Mouse (Mus musculus) testis, adult 2 months (tissue): ENCODE measurements around the gene Phf21a. TPM values are rescaled to one million over a fixed set of nuclear protein-coding genes. Genes with fewer than 3 reads are reported as not detected.

Experiments used
- H3K27ac ChIP-seq: fragments of 200-500 bp; 2 replicates; pipeline ENCODE4 v1.5.1; 2012; ENCODE audit warnings: low read depth, low read length; ENCODE audit not compliant: control insufficient read depth, insufficient read depth
- H3K27me3 ChIP-seq: fragments of 200-500 bp; 2 replicates; pipeline ENCODE4 v1.6.1; 2012; ENCODE audit warnings: mild to moderate bottlenecking, low read length, moderate library complexity; ENCODE audit not compliant: control insufficient read depth, insufficient read depth
- H3K36me3 ChIP-seq: fragments of 200-500 bp; 2 replicates; pipeline ENCODE4 v1.6.1; 2012; ENCODE audit warnings: mild to moderate bottlenecking, low read length; ENCODE audit not compliant: control insufficient read depth, insufficient read depth
- H3K4me1 ChIP-seq: fragments of 200-500 bp; 2 replicates; pipeline ENCODE4 v1.6.1; 2012; ENCODE audit warnings: low read length; ENCODE audit not compliant: control insufficient read depth, insufficient read depth
- H3K4me3 ChIP-seq: fragments of 200-500 bp; 2 replicates; pipeline ENCODE4 v1.5.1; 2012; ENCODE audit warnings: low read depth, mild to moderate bottlenecking, low read length, moderate library complexity, mixed read lengths; ENCODE audit not compliant: control insufficient read depth
- CTCF ChIP-seq: fragments of 200-500 bp; IDR thresholded peaks from 2 replicates; pipeline ENCODE4 v1.5.1; 2012; ENCODE audit warnings: low read depth, mild to moderate bottlenecking, inconsistent platforms, low read length, moderate library complexity; ENCODE audit not compliant: control insufficient read depth, insufficient read depth, insufficient replicate concordance
- POLR2A ChIP-seq: fragments of 200-500 bp; IDR thresholded peaks from 2 replicates; pipeline ENCODE4 v1.6.1; 2012; ENCODE audit warnings: low read depth, mild to moderate bottlenecking, inconsistent platforms, low read length, moderate library complexity; ENCODE audit not compliant: control insufficient read depth
- polyA plus RNA-seq: library from polyadenylated mRNA; depleted of rRNA; stranded (reverse); fragments of >200 nt; gene quantifications from 2 replicates; pipeline ENCODE4 v1.2.3, GENCODE M21; 2012

The Phf21a gene
- polyA plus RNA-seq, 1 experiment = 78.4 TPM

DNA sequence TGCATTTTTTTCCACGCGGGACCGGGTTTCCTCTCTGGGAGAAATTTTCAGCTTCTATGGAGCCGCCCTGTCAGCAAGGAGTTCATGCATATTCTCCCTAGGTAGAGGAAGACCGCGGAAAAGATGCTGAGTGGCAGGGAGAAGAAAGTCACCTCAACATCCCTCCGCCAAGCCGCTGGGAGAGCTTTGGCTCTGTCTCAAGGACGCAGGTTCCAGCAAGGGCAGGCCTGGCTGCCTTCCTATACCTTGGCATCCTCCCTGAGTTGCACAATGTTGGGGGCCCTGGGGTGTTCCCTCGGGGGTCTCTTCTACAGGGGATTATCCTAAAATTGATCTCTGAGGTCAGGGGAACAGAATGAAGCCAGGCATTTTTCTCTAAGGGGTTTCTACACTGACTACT lies 71.4 kb downstream of the Phf21a start:
- TF ChIP-seq CTCF (no peak), POLR2A (no peak)
- Histone ChIP-seq H3K4me3 (no peak overlapping the region), H3K4me1 (no peaks in the 10 kb centered on the region), H3K27me3 (no peaks in the 10 kb centered on the region), H3K27ac (no peak overlapping the region), H3K36me3 (no peaks in the 10 kb centered on the region)

DNA sequence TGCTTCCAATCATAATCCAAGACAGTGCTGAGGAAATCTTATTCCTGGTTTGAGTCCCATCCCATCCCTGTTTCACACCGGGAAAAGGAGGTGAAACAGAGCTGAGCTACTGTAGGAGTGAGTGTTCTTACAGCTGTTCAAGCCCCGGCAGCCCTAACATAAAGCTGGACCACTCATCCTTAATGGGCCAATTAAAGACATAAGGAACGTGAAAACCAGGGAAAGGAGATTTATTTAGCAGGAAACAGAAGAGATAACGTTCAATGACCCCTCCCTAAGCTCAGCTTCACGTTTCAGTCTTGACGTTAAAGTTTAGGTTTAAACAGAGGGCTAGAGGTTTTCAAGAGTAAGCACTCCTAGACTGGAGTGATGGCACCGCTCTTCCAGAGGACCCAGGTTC lies 74.0 kb downstream of the Phf21a start:
- Histone ChIP-seq H3K4me3 (no peak overlapping the region), H3K4me1 (no peaks in the 10 kb centered on the region), H3K27ac (no peak overlapping the region), H3K36me3 (no peaks in the 10 kb centered on the region), H3K27me3 (no peaks in the 10 kb centered on the region)
- no peak for TF ChIP-seq CTCF
- TF ChIP-seq POLR2A = no peak

DNA sequence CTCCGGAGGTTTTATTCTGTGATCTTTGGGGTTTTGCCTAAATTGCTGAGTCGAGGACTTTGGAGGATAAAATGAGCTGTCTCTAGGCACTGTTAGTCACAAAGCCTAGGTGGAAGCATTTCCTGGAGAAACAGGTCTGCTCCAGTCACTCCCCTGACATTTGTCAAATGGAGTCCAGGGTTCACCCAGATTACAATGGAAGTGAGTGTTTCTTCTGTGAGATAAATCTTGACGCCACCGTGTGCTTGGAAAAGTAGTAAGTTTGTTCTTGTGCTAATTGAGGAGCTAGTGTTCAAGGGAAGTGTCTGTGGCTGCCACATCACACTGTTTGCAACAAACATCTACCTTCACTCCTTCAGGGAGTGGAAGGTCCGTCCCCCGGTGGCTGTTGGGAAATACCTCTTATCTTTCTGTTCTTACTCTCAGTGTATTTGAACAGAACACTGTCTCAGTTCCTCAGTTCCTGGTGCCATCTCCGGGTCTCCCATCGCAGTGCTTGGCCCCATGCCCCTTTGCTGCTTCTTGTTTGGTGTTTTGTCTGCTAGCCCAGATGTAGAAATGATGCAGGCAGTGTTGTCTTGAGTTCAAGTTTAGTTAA lies 78.2 kb downstream of the Phf21a start:
- H3K27ac ChIP-seq = no peak overlapping the region
- TF ChIP-seq CTCF (no peak), POLR2A (no peak)
- H3K27me3 ChIP-seq = no peaks in the 10 kb centered on the region
- no peaks in the 10 kb centered on the region for H3K36me3 ChIP-seq
- H3K4me3 ChIP-seq = no peak overlapping the region
- H3K4me1 ChIP-seq = no peaks in the 10 kb centered on the region

DNA sequence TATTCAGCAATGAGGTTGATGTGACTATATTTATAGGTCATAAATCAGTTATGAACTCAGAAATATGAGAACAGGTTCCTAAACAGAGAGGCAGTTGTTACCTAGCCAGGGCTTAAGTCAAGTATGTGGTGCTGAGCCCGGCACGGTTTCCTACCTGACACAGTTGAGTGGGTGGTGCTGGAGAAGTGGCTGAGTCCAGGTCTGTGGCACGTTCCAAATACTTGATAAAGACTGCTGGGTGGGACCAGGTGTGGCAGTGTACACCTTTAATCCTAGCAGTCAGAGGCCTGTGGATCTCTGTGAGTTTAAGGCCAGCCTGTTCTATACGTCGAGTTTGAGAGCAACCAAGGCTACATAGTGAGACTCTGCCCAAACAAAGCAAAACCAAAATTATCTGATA lies 79.4 kb downstream of the Phf21a start:
- H3K27ac ChIP-seq = no peak overlapping the region
- no peaks in the 10 kb centered on the region for H3K4me1 ChIP-seq
- H3K27me3 ChIP-seq = no peaks in the 10 kb centered on the region
- H3K4me3 ChIP-seq = no peak overlapping the region
- TF ChIP-seq CTCF (no peak), POLR2A (no peak)
- H3K36me3 ChIP-seq = no peaks in the 10 kb centered on the region

DNA sequence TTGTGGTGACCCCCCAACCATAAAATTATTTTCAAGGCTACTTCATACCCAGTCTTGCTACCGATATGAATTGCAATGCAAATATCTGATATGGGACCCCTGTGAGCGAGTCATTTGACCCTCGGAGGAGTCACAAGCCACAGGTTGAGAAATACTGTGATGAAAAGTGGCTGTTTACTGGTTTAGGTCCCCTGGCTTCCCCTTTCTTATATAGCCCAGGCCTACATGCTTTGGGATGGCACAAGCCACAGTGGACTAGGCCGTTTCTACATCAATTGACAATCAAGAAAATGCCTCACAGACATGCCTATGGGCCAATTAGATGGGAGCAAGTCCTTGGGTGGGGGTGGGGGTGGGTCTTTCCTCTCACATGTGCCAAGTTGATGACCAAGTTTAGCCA lies 80.3 kb downstream of the Phf21a start:
- no peaks in the 10 kb centered on the region for H3K4me1 ChIP-seq
- TF ChIP-seq CTCF (no peak), POLR2A (no peak)
- no peaks in the 10 kb centered on the region for H3K27me3 ChIP-seq
- no peak overlapping the region for H3K27ac ChIP-seq
- H3K36me3 ChIP-seq = no peaks in the 10 kb centered on the region
- no peak overlapping the region for H3K4me3 ChIP-seq

DNA sequence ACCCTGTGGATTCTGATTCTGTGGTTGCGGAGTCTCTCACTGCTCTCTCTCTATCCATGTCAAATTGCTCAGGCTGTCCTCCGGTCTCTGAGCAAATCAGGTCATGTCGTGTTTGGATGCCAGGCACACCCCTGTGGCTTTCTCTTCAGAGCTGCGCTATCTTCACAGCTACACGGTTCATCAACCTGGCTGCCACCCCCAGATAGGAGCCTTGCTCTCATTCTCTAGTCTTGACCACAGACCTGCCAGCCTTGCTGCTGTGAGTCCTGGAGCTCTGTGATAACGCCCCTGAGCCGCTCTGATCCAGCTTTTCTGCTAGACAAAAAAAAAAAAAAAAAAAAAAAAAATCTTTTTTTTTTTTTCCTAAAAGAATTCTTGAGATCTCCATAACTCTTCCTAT lies 81.3 kb downstream of the Phf21a start:
- Histone ChIP-seq H3K36me3 (no peaks in the 10 kb centered on the region), H3K27me3 (no peaks in the 10 kb centered on the region), H3K4me3 (no peak overlapping the region), H3K4me1 (no peaks in the 10 kb centered on the region), H3K27ac (no peak overlapping the region)
- TF ChIP-seq POLR2A (no peak), CTCF (no peak)

DNA sequence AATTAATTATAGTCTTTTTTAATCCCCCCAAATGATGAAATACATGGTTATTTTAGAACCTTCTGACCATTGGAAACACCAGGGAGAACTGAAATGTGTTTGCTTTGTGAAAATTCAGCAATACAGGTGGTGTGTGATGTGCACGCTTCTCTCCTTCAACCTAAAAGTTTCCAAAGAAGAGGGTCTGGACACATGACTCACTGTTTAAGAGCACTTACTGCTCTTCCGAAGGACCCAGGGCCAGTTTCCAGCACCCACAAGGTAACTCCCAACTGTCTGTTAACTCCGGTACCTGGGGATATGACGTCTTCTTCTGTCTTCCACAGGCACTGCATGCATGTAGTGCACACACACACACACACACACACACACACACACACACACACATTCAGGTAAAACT lies 82.1 kb downstream of the Phf21a start:
- no peaks in the 10 kb centered on the region for H3K27me3 ChIP-seq
- H3K36me3 ChIP-seq = no peaks in the 10 kb centered on the region
- no peak overlapping the region for H3K4me3 ChIP-seq
- no peak overlapping the region for H3K27ac ChIP-seq
- no peaks in the 10 kb centered on the region for H3K4me1 ChIP-seq
- TF ChIP-seq POLR2A (no peak), CTCF (no peak)

DNA sequence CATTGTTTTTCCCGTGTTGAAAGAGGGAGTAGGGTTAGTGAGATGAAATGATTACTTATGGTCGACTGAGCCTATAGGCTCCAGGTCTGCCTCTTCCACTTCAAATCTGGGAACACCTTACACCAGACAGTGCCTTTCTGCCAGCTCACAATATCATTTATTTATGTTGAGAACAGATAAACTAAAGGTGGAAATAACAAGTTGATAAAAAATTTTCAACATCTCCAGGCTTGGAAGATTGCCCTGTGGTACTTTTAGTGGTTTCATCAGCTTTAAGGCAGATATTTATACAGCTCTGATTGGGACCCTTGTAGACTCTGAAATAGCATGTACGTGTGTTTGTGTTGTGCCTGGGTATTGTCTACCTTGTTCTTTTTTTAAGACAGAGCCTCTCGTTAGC lies 83.4 kb downstream of the Phf21a start:
- H3K27ac ChIP-seq = no peak overlapping the region

More for the DNA sequence above, 83.4 kb downstream of the Phf21a start:
- Histone ChIP-seq H3K36me3 (no peaks in the 10 kb centered on the region), H3K4me1 (no peaks in the 10 kb centered on the region), H3K27me3 (no peaks in the 10 kb centered on the region), H3K4me3 (no peak overlapping the region)
- TF ChIP-seq POLR2A = no peak
- TF ChIP-seq CTCF = no peak
